Mouse (Mus musculus) E14TG2a.4 (cell line): ENCODE results near the gene Serpinb1b.

ENCODE experiments used
- CTCF ChIP-seq: conservative IDR thresholded peaks from 2 replicates; pipeline ENCODE4 v1.5.1; 2014; ENCODE audit warnings: low read length
- POU5F1 ChIP-seq: IDR thresholded peaks from 2 replicates; pipeline ENCODE4 v1.6.1; 2014; ENCODE audit warnings: low read length, borderline replicate concordance

DNA sequence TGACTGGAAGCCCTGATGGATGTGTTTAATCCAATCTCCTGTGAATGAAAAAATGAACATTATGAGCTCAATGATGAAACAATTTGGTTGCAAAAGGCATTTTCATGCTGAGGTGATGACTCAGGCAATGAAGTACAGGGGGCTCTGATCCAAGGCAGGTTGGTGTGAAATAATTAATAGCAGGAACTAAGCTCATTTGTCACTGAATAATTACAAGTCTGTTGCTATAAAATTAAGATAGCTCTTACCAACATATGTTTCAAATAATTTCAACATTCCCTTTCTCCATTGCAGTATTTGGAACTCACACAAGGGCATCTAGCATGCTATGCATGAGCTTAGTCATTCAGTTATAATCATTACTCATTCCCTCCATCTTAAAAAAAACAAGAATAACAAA lies 27.3 kb downstream of the Serpinb1b start:
- TF ChIP-seq CTCF (no peak), POU5F1 (no peak)
